Mouse (Mus musculus) kidney, embryonic 16.5 days (tissue): Measurements from ENCODE around the gene Atp1b1. TPM values are rescaled to one million over a fixed set of nuclear protein-coding genes. Genes with fewer than 3 reads are reported as not detected.
A peak's percentile ranks its signal among the peaks of the same experiment; 100 is the strongest.

Experiments
- ATAC-seq: fragments of 200-750 bp; cut with Nextera tagmentation; 2 replicates; pipeline ENCODE4 v1.8.0; 2017; ENCODE audit warnings: moderate TSS enrichment; ENCODE audit not compliant: low FRiP score, low TSS enrichment
- H3K27ac ChIP-seq: fragments of 300-500 bp; sonication (generic); 2 replicates; pipeline ENCODE4 v1.5.1; 2014; ENCODE audit warnings: low read length
- H3K27me3 ChIP-seq: fragments of 300-500 bp; sonication (generic); 2 replicates; pipeline ENCODE4 v1.6.1; 2014; ENCODE audit warnings: low read length, control low read depth, mixed read lengths; ENCODE audit not compliant: insufficient read depth
- H3K36me3 ChIP-seq: fragments of 300-500 bp; sonication (generic); 2 replicates; pipeline ENCODE4 v1.6.1; 2014; ENCODE audit warnings: low read length, control low read depth, mixed read lengths; ENCODE audit not compliant: insufficient read depth
- H3K4me1 ChIP-seq: fragments of 300-500 bp; sonication (generic); 2 replicates; pipeline ENCODE4 v1.6.1; 2014; ENCODE audit warnings: low read length, control low read depth, mixed read lengths; ENCODE audit not compliant: insufficient read depth
- H3K4me2 ChIP-seq: fragments of 300-500 bp; sonication (generic); replicated peaks from 2 replicates; pipeline ENCODE4 v1.6.1; 2014; ENCODE audit warnings: low read depth, low read length
- H3K4me3 ChIP-seq: fragments of 300-500 bp; sonication (generic); 2 replicates; pipeline ENCODE4 v1.5.1; 2014; ENCODE audit warnings: mild to moderate bottlenecking, low read length
- H3K9ac ChIP-seq: fragments of 300-500 bp; sonication (generic); replicated peaks from 2 replicates; pipeline ENCODE4 v1.6.1; 2014; ENCODE audit warnings: low read length
- H3K9me3 ChIP-seq: fragments of 300-500 bp; sonication (generic); 2 replicates; pipeline ENCODE4 v1.6.1; 2016; ENCODE audit warnings: low read length, control low read depth
- WGBS: fragments of 180-500 bp; shearing (Covaris S2); extraction: QIAGEN DNeasy Blood & Tissue Kit; methylation state at CpG from one replicate; pipeline ENCODE4 v1.1.7; 2014; 5-methylcytosine and 5-hydroxymethylcytosine counted together
- polyA plus RNA-seq: library from polyadenylated mRNA; unstranded; fragments of >200 nt; fragmentation: Nextera tagmentation; extraction: Ambion mirVana; gene quantifications from 2 replicates; pipeline ENCODE4 v1.2.1, GENCODE M21; 2015

The Atp1b1 gene
- polyA plus RNA-seq, 1 experiment from 2014 or later: 240 TPM

GRCm38 (mm10) chr1:164455614-164456013 lies 2.5 kb downstream of the Atp1b1 start:
- H3K9ac ChIP-seq: peak overlapping the region; percentile 85
- peak overlapping the region; percentile 72 for H3K4me2 ChIP-seq
- peaks cover 29% of the 10 kb centered on the region for H3K27me3 ChIP-seq
- WGBS: 52% methylated on average over 7 of the region's 7 CpGs
- H3K4me1 ChIP-seq: no peaks in the 10 kb centered on the region
- no peak for ATAC-seq
- peak overlapping the region; percentile 96 for H3K27ac ChIP-seq
- peak overlapping the region; percentile 72 for H3K4me3 ChIP-seq
- H3K36me3 ChIP-seq: peaks cover 5% of the 10 kb centered on the region; the same call in 1 of the 2 replicates
- H3K9me3 ChIP-seq: no peaks in the 10 kb centered on the region

DNA sequence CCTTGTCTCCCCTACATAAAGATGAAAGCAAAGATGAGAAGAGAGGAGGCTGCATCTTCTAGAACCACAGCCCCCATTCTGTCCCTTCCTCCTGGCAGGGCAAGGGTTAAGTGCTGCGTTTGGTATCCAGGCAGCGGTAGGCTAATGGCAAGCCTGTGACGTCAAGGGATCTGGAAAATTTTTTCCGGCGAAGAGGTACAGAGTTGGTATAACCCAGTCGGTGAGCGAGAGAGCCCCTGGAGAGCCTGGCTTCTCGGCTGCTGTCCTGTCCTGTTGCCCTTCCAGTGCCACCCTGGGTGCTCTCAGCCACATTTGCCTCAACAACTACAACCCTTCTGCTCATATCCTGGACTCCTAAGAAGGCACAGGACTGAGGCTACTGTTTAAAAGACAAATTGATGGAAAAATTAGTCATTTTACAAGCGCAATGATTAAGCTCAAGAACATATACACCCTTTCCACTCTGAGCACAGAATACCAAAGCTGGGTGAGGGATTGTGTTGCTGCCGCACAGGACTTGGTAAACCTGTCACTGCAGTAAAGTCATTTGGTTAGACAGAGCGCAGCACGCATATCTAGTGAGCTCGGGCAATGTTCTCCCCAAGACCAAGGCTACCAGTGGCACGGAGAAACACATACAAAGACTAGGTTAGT lies 3.3 kb downstream of the Atp1b1 start:
- Histone ChIP-seq H3K27me3 (peaks cover 29% of the 10 kb centered on the region), H3K27ac (peak overlapping the region; percentile 67), H3K9ac (peak overlapping the region; percentile 61), H3K4me2 (peak overlapping the region; percentile 47), H3K9me3 (no peaks in the 10 kb centered on the region), H3K4me3 (peak overlapping the region; percentile 72), H3K4me1 (no peaks in the 10 kb centered on the region), H3K36me3 (peaks cover 5% of the 10 kb centered on the region; the same call in 1 of the 2 replicates)
- WGBS: 40% methylated on average over 14 of the region's 14 CpGs
- ATAC-seq: no peak

DNA sequence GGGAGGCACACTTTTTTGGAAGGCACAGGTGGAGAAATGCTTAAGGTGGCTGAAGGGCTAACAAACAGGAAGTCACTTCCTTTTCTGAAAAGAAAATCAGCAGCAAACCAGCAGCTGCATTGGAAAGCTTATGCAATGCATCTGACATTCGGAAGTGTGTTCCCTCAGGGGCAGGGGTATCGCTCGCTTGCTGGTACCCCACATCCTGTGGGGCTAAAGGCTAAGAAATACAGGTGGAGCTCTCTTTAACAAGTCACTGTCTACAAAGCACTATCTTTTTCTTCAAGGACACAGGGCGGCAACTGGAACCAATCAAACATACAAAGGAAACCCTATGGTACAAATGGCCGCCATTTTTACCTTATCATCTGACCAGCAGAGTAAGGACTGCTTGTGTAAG lies 4.4 kb downstream of the Atp1b1 start:
- H3K9ac ChIP-seq: no peak overlapping the region
- no peak overlapping the region for H3K27ac ChIP-seq
- H3K9me3 ChIP-seq: no peaks in the 10 kb centered on the region
- peak overlapping the region; percentile 72 for H3K4me3 ChIP-seq
- H3K4me2 ChIP-seq: peak overlapping the region; percentile 47
- no peaks in the 10 kb centered on the region for H3K4me1 ChIP-seq
- peaks cover 5% of the 10 kb centered on the region; the same call in 1 of the 2 replicates for H3K36me3 ChIP-seq
- no peak for ATAC-seq
- peaks cover 23% of the 10 kb centered on the region for H3K27me3 ChIP-seq
- 86% methylated on average over 5 of the region's 5 CpGs for WGBS

- Histone ChIP-seq H3K27ac (no peak overlapping the region), H3K36me3 (peaks cover 5% of the 10 kb centered on the region; the same call in 1 of the 2 replicates), H3K9me3 (no peaks in the 10 kb centered on the region), H3K9ac (no peak overlapping the region), H3K4me1 (no peaks in the 10 kb centered on the region), H3K4me3 (no peak overlapping the region), H3K27me3 (peaks cover 18% of the 10 kb centered on the region), H3K4me2 (peak overlapping the region; percentile 47; the same call in 1 of the 2 replicates)
- 85% methylated on average over 8 of the region's 8 CpGs for WGBS
- no peak for ATAC-seq
Observed at GRCm38 (mm10) chr1:164453146-164453545, 5.0 kb downstream of the Atp1b1 start.

DNA sequence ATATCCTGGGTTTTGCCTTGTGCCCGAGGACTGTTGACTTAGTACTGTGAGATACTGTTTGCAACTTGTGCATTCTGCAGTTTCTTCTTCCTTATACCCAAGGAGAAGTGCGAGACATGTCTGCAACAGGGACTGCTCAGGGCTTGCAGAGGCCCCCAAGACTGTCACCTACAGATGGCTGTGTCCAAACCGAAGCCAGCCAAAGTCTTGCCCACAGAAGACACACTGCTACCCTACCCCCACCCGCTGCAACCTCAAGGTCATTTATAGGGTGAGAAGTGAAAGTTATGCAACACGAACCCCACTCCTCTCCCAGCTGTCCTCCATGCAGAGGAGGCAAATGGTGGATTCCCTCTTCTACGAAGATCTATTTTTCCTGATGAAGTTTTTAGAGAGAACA lies 5.6 kb downstream of the Atp1b1 start:
- H3K9ac ChIP-seq: no peak overlapping the region

DNA sequence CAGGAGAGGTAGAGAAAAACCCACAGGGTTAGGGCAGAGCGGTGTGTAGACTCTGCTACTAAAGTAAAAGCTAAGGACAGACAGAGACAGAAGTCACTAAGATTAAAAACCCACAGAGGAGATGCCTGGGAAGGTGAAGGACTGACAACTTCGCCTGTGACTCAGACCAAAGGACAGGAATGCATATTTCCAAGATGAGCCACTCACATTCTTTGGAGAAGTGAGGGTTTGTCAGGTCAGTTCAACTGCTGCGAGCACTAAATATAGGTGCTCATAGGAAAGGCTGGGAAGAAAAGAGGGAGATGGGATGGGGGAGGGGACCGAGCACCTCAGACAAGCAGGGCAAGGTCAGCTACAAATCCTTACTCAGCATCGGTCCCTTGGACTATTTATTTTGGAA lies 6.8 kb downstream of the Atp1b1 start:
- 68% methylated on average over 5 of the region's 5 CpGs for WGBS
- H3K9me3 ChIP-seq: no peaks in the 10 kb centered on the region
- H3K9ac ChIP-seq: no peak overlapping the region
- H3K36me3 ChIP-seq: peaks cover 5% of the 10 kb centered on the region; the same call in 1 of the 2 replicates
- no peaks in the 10 kb centered on the region for H3K4me1 ChIP-seq
- ATAC-seq: no peak
- no peak overlapping the region for H3K27ac ChIP-seq
- no peak overlapping the region for H3K4me3 ChIP-seq
- H3K4me2 ChIP-seq: no peak overlapping the region
- peaks cover 12% of the 10 kb centered on the region for H3K27me3 ChIP-seq

More for the DNA sequence above, 5.6 kb downstream of the Atp1b1 start:
- peaks cover 5% of the 10 kb centered on the region; the same call in 1 of the 2 replicates for H3K36me3 ChIP-seq
- 79% methylated on average over 6 of the region's 6 CpGs for WGBS
- no peak overlapping the region for H3K4me2 ChIP-seq
- H3K27ac ChIP-seq: no peak overlapping the region
- H3K9me3 ChIP-seq: no peaks in the 10 kb centered on the region
- H3K27me3 ChIP-seq: peaks cover 18% of the 10 kb centered on the region
- no peak for ATAC-seq
- H3K4me1 ChIP-seq: no peaks in the 10 kb centered on the region
- no peak overlapping the region for H3K4me3 ChIP-seq

- Histone ChIP-seq H3K9ac (no peak overlapping the region), H3K36me3 (peaks cover 5% of the 10 kb centered on the region; the same call in 1 of the 2 replicates), H3K27me3 (peaks cover 5% of the 10 kb centered on the region), H3K4me2 (no peak overlapping the region), H3K9me3 (no peaks in the 10 kb centered on the region), H3K4me1 (no peaks in the 10 kb centered on the region), H3K4me3 (no peak overlapping the region), H3K27ac (no peak overlapping the region)
- WGBS: 88% methylated on average over 4 of the region's 4 CpGs
- ATAC-seq: no peak
Observed at GRCm38 (mm10) chr1:164450644-164451043, 7.5 kb downstream of the Atp1b1 start.

- Histone ChIP-seq H3K9me3 (no peaks in the 10 kb centered on the region), H3K4me1 (no peaks in the 10 kb centered on the region), H3K4me2 (no peak overlapping the region), H3K27me3 (peaks cover 3% of the 10 kb centered on the region; the same call in 1 of the 2 replicates), H3K36me3 (peaks cover 5% of the 10 kb centered on the region; the same call in 1 of the 2 replicates), H3K9ac (no peak overlapping the region), H3K27ac (no peak overlapping the region), H3K4me3 (no peak overlapping the region)
- 84% methylated on average over 4 of the region's 4 CpGs for WGBS
- ATAC-seq: no peak
Observed at GRCm38 (mm10) chr1:164450231-164450630, 7.9 kb downstream of the Atp1b1 start.

GRCm38 (mm10) chr1:164449626-164450025 lies 8.5 kb downstream of the Atp1b1 start:
- Histone ChIP-seq H3K4me2 (no peak overlapping the region), H3K4me1 (no peaks in the 10 kb centered on the region), H3K36me3 (peaks cover 5% of the 10 kb centered on the region; the same call in 1 of the 2 replicates), H3K9me3 (no peaks in the 10 kb centered on the region), H3K27ac (no peak overlapping the region), H3K27me3 (no peaks in the 10 kb centered on the region), H3K9ac (no peak overlapping the region), H3K4me3 (no peak overlapping the region)
- no peak for ATAC-seq
- 85% methylated on average over 8 of the region's 8 CpGs for WGBS

DNA sequence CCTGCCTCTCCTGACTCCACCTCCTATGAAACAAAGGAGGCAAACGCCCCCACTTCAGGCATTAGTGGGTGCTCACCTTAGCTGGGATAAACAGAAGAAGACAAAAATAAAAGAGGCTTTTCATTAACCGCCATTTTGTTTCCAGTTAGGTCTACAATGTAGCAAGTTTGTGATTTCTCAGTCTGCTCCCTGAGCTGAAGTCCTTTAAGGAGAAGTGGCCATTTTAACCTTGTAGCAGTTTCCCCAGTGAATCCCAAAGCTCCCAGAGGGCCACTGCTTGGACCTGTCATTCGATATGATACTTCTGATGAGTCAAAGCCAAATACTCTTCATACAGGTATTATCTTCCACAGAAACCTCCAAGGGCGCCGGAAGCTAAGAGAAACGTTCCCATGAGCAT lies 10.6 kb downstream of the Atp1b1 start:
- no peak overlapping the region for H3K4me2 ChIP-seq
- no peaks in the 10 kb centered on the region for H3K27me3 ChIP-seq
- 89% methylated on average over 6 of the region's 6 CpGs for WGBS
- no peak for ATAC-seq
- H3K9me3 ChIP-seq: no peaks in the 10 kb centered on the region; the same call in 1 of the 2 replicates
- no peaks in the 10 kb centered on the region for H3K4me1 ChIP-seq
- H3K36me3 ChIP-seq: peaks cover 12% of the 10 kb centered on the region; the same call in 1 of the 2 replicates
- H3K4me3 ChIP-seq: no peak overlapping the region
- no peak overlapping the region for H3K9ac ChIP-seq
- no peak overlapping the region for H3K27ac ChIP-seq
